Mouse (Mus musculus): Measurements from ENCODE around the gene Adap2. TPM values are rescaled to one million over a fixed set of nuclear protein-coding genes. Genes with fewer than 3 reads are reported as not detected.
"Not testable (repeated sequence)": the region's sequence is repeated elsewhere in the genome, so short reads cannot be mapped to it uniquely, and the experiment has no call there.

Gene Adap2
- polyA plus RNA-seq, 1 experiment from 2014 or later: 0.60 TPM

- DNase-seq (ENCODE audit: low spot score) (peak; percentile 92), ATAC-seq (replicated peaks; ENCODE audit: insufficient number of reproducible peaks, low FRiP score, low TSS enrichment, low read depth) (peak; percentile 87)
- Histone ChIP-seq H3K9me3 (replicated peaks; ENCODE audit: control insufficient read depth, low read length) (no peaks in the 10 kb centered on the region), H3K36me3 (replicated peaks; ENCODE audit: control insufficient read depth, insufficient read depth, low read depth, low read length) (no peaks in the 10 kb centered on the region), H3K27ac (replicated peaks; ENCODE audit: low read depth, low read length) (peak within 1 kb of the TSS; percentile 70), H3K4me2 (ENCODE audit: low read depth, low read length) (peak within 1 kb of the TSS; percentile 67), H3K27me3 (ENCODE audit: control insufficient read depth, insufficient read depth, low read length) (no peaks in the 10 kb centered on the region), H3K9ac (replicated peaks; ENCODE audit: low read length) (peak within 1 kb of the TSS; percentile 90), H3K4me3 (ENCODE audit: low read depth, low read length) (peak within 1 kb of the TSS; percentile 70), H3K4me1 (ENCODE audit: control insufficient read depth, insufficient read depth, low read length) (no peaks in the 10 kb centered on the region)
- WGBS: under 1% methylated on average over 40 of the region's 40 CpGs
Observed at GRCm38 (mm10) chr11:80141825-80142521, 11.9 kb upstream of the Adap2 start, which contains the start of gene Tefm. TSS of gene Tefm (minus strand) at chr11:80142175.

- no peak for DNase-seq (ENCODE audit: low spot score)
- H3K4me2 ChIP-seq (ENCODE audit: low read depth, low read length): peak overlapping the region; percentile 67
- no peak overlapping the region for H3K27ac ChIP-seq (replicated peaks; ENCODE audit: low read depth, low read length)
- no peak for ATAC-seq (replicated peaks; ENCODE audit: insufficient number of reproducible peaks, low FRiP score, low TSS enrichment, low read depth)
- H3K9me3 ChIP-seq (replicated peaks; ENCODE audit: control insufficient read depth, low read length): no peaks in the 10 kb centered on the region
- H3K36me3 ChIP-seq (replicated peaks; ENCODE audit: control insufficient read depth, insufficient read depth, low read depth, low read length): no peaks in the 10 kb centered on the region
- H3K9ac ChIP-seq (replicated peaks; ENCODE audit: low read length): no peak overlapping the region
- no peaks in the 10 kb centered on the region for H3K4me1 ChIP-seq (ENCODE audit: control insufficient read depth, insufficient read depth, low read length)
- peak overlapping the region; percentile 70; the same call in 1 of the 2 replicates for H3K4me3 ChIP-seq (ENCODE audit: low read depth, low read length)
- 47% methylated on average over 7 of the region's 8 CpGs for WGBS
- H3K27me3 ChIP-seq (ENCODE audit: control insufficient read depth, insufficient read depth, low read length): no peaks in the 10 kb centered on the region
Observed at GRCm38 (mm10) chr11:80142872-80143271, 11.0 kb upstream of the Adap2 start.

GRCm38 (mm10) chr11:80145787-80146275 is 8.1 kb upstream of the Adap2 start:
- Histone ChIP-seq H3K27ac (replicated peaks; ENCODE audit: low read depth, low read length) (no peak overlapping the region), H3K4me2 (ENCODE audit: low read depth, low read length) (no peak overlapping the region), H3K4me3 (ENCODE audit: low read depth, low read length) (no peak overlapping the region), H3K9me3 (replicated peaks; ENCODE audit: control insufficient read depth, low read length) (no peaks in the 10 kb centered on the region), H3K4me1 (ENCODE audit: control insufficient read depth, insufficient read depth, low read length) (no peaks in the 10 kb centered on the region), H3K36me3 (replicated peaks; ENCODE audit: control insufficient read depth, insufficient read depth, low read depth, low read length) (no peaks in the 10 kb centered on the region), H3K27me3 (ENCODE audit: control insufficient read depth, insufficient read depth, low read length) (no peaks in the 10 kb centered on the region), H3K9ac (replicated peaks; ENCODE audit: low read length) (no peak overlapping the region)
- 55% methylated on average over 10 of the region's 10 CpGs for WGBS
- ATAC-seq (replicated peaks; ENCODE audit: insufficient number of reproducible peaks, low FRiP score, low TSS enrichment, low read depth) (no peak), DNase-seq (ENCODE audit: low spot score) (no peak)

- Histone ChIP-seq H3K4me1 (ENCODE audit: control insufficient read depth, insufficient read depth, low read length) (no peaks in the 10 kb centered on the region), H3K4me2 (ENCODE audit: low read depth, low read length) (no peak overlapping the region), H3K27me3 (ENCODE audit: control insufficient read depth, insufficient read depth, low read length) (no peaks in the 10 kb centered on the region), H3K9ac (replicated peaks; ENCODE audit: low read length) (no peak overlapping the region), H3K36me3 (replicated peaks; ENCODE audit: control insufficient read depth, insufficient read depth, low read depth, low read length) (no peaks in the 10 kb centered on the region), H3K4me3 (ENCODE audit: low read depth, low read length) (no peak overlapping the region), H3K27ac (replicated peaks; ENCODE audit: low read depth, low read length) (no peak overlapping the region), H3K9me3 (replicated peaks; ENCODE audit: control insufficient read depth, low read length) (no peaks in the 10 kb centered on the region)
- 77% methylated on average over 6 of the region's 6 CpGs for WGBS
- ATAC-seq (replicated peaks; ENCODE audit: insufficient number of reproducible peaks, low FRiP score, low TSS enrichment, low read depth): no peak
- no peak for DNase-seq (ENCODE audit: low spot score)
Observed at GRCm38 (mm10) chr11:80147748-80148147, 6.2 kb upstream of the Adap2 start.

- Histone ChIP-seq H3K36me3 (replicated peaks; ENCODE audit: control insufficient read depth, insufficient read depth, low read depth, low read length) (no peaks in the 10 kb centered on the region), H3K9me3 (replicated peaks; ENCODE audit: control insufficient read depth, low read length) (no peaks in the 10 kb centered on the region), H3K4me1 (ENCODE audit: control insufficient read depth, insufficient read depth, low read length) (no peaks in the 10 kb centered on the region), H3K9ac (replicated peaks; ENCODE audit: low read length) (no peak overlapping the region), H3K27me3 (ENCODE audit: control insufficient read depth, insufficient read depth, low read length) (peaks cover 2% of the 10 kb centered on the region; the same call in 1 of the 2 replicates), H3K4me2 (ENCODE audit: low read depth, low read length) (no peak overlapping the region), H3K27ac (replicated peaks; ENCODE audit: low read depth, low read length) (no peak overlapping the region), H3K4me3 (ENCODE audit: low read depth, low read length) (no peak overlapping the region)
- 38% methylated on average over 1 of the region's 1 CpGs for whole genome bisulfite sequencing
- DNase-seq (ENCODE audit: low spot score) (no peak), ATAC-seq (replicated peaks; ENCODE audit: insufficient number of reproducible peaks, low FRiP score, low TSS enrichment, low read depth) (no peak)
Observed at GRCm38 (mm10) chr11:80148313-80148712, 5.6 kb upstream of the Adap2 start.

- ATAC-seq (replicated peaks; ENCODE audit: insufficient number of reproducible peaks, low FRiP score, low TSS enrichment, low read depth); H3K9me3 ChIP-seq (replicated peaks; ENCODE audit: control insufficient read depth, low read length); DNase-seq (ENCODE audit: low spot score); H3K4me2 ChIP-seq (ENCODE audit: low read depth, low read length); H3K9ac ChIP-seq (replicated peaks; ENCODE audit: low read length); H3K4me3 ChIP-seq (ENCODE audit: low read depth, low read length); H3K27me3 ChIP-seq (ENCODE audit: control insufficient read depth, insufficient read depth, low read length); H3K4me1 ChIP-seq (ENCODE audit: control insufficient read depth, insufficient read depth, low read length); H3K36me3 ChIP-seq (replicated peaks; ENCODE audit: control insufficient read depth, insufficient read depth, low read depth, low read length); H3K27ac ChIP-seq (replicated peaks; ENCODE audit: low read depth, low read length): not testable (repeated sequence)
- 40% methylated on average over 1 of the region's 4 CpGs for WGBS
Observed at GRCm38 (mm10) chr11:80148974-80149373, 4.9 kb upstream of the Adap2 start.

- no peak overlapping the region for H3K9ac ChIP-seq (replicated peaks; ENCODE audit: low read length)
- DNase-seq (ENCODE audit: low spot score) (no peak), ATAC-seq (replicated peaks; ENCODE audit: insufficient number of reproducible peaks, low FRiP score, low TSS enrichment, low read depth) (no peak)
- H3K36me3 ChIP-seq (replicated peaks; ENCODE audit: control insufficient read depth, insufficient read depth, low read depth, low read length): no peaks in the 10 kb centered on the region
- no peak overlapping the region for H3K4me2 ChIP-seq (ENCODE audit: low read depth, low read length)
- no peak overlapping the region for H3K27ac ChIP-seq (replicated peaks; ENCODE audit: low read depth, low read length)
- 86% methylated on average over 8 of the region's 8 CpGs for WGBS
- no peak overlapping the region for H3K4me3 ChIP-seq (ENCODE audit: low read depth, low read length)
- no peaks in the 10 kb centered on the region for H3K9me3 ChIP-seq (replicated peaks; ENCODE audit: control insufficient read depth, low read length)
- H3K4me1 ChIP-seq (ENCODE audit: control insufficient read depth, insufficient read depth, low read length): no peaks in the 10 kb centered on the region
- H3K27me3 ChIP-seq (ENCODE audit: control insufficient read depth, insufficient read depth, low read length): peaks cover 14% of the 10 kb centered on the region
Observed at GRCm38 (mm10) chr11:80149412-80150023, 4.4 kb upstream of the Adap2 start.

GRCm38 (mm10) chr11:80150566-80150965 is 3.3 kb upstream of the Adap2 start:
- ATAC-seq (replicated peaks; ENCODE audit: insufficient number of reproducible peaks, low FRiP score, low TSS enrichment, low read depth): no peak
- H3K9me3 ChIP-seq (replicated peaks; ENCODE audit: control insufficient read depth, low read length): no peaks in the 10 kb centered on the region
- H3K9ac ChIP-seq (replicated peaks; ENCODE audit: low read length): no peak overlapping the region
- H3K27me3 ChIP-seq (ENCODE audit: control insufficient read depth, insufficient read depth, low read length): peaks cover 22% of the 10 kb centered on the region
- no peak overlapping the region for H3K4me2 ChIP-seq (ENCODE audit: low read depth, low read length)
- H3K27ac ChIP-seq (replicated peaks; ENCODE audit: low read depth, low read length): no peak overlapping the region
- DNase-seq (ENCODE audit: low spot score): no peak
- 82% methylated on average over 5 of the region's 5 CpGs for WGBS
- no peak overlapping the region for H3K4me3 ChIP-seq (ENCODE audit: low read depth, low read length)
- H3K36me3 ChIP-seq (replicated peaks; ENCODE audit: control insufficient read depth, insufficient read depth, low read depth, low read length): no peaks in the 10 kb centered on the region
- no peaks in the 10 kb centered on the region for H3K4me1 ChIP-seq (ENCODE audit: control insufficient read depth, insufficient read depth, low read length)

Measured in embryonic facial prominence, embryonic 11.5 days (tissue).